Mouse (Mus musculus) megakaryocyte, embryonic 14.5 days (primary cell): ENCODE measurements around the gene Rbm33.

Experiments used
- FLI1 ChIP-seq: IDR thresholded peaks from 2 replicates; pipeline ENCODE4 v1.6.1; 2012; ENCODE audit warnings: low read length, inconsistent platforms, mixed read lengths
- GATA1 ChIP-seq: IDR thresholded peaks from 3 replicates; pipeline ENCODE4 v1.6.1; 2012; ENCODE audit warnings: mixed read lengths, low read length, inconsistent platforms, borderline replicate concordance

GRCm38 (mm10) chr5:28290630-28291029 is 26.3 kb upstream of the Rbm33 start:
- no peak for TF ChIP-seq GATA1
- TF ChIP-seq FLI1 = no peak
